Mouse (Mus musculus): ENCODE measurements around the gene Bag5. TPM values are rescaled to one million over a fixed set of nuclear protein-coding genes. Genes with fewer than 3 reads are reported as not detected.

Gene Bag5
- polyA plus RNA-seq, 3 experiments from 2014 or later: 22.0 to 40.1 (median 36.7) TPM

- peak; percentile 70 for ATAC-seq
Measured at GRCm38 (mm10) chr12:111696239-111696638, 16.8 kb downstream of the Bag5 start.

GRCm38 (mm10) chr12:111694880-111695804, 17.9 kb downstream of the Bag5 start:
- no peak for ATAC-seq

DNA sequence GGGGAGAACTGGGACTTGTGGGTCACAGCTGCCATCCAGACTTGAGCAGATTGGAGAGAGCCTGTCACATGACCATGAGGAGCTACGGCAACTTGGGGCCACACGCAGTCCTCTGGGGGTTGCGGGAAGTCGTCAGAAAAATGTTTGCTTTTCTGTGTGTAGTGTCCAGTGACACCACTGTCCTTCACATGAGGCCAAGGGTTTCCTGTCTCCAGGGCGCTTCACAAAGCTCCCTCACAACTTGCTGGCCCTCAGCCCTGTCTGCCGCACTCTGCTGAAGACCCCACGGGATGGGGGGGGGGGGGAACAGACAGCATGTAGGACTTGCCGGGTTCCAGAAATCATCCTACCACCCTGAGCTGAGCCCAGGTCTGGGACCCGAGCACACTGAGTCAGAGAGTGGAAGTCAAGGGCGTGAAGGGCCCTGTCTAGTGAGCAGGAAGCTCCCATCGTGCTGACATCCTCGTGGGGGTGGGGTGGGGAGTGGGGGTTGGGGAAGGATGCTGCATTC, 18.7 kb downstream of the Bag5 start:
- peak; percentile 47 for ATAC-seq

DNA sequence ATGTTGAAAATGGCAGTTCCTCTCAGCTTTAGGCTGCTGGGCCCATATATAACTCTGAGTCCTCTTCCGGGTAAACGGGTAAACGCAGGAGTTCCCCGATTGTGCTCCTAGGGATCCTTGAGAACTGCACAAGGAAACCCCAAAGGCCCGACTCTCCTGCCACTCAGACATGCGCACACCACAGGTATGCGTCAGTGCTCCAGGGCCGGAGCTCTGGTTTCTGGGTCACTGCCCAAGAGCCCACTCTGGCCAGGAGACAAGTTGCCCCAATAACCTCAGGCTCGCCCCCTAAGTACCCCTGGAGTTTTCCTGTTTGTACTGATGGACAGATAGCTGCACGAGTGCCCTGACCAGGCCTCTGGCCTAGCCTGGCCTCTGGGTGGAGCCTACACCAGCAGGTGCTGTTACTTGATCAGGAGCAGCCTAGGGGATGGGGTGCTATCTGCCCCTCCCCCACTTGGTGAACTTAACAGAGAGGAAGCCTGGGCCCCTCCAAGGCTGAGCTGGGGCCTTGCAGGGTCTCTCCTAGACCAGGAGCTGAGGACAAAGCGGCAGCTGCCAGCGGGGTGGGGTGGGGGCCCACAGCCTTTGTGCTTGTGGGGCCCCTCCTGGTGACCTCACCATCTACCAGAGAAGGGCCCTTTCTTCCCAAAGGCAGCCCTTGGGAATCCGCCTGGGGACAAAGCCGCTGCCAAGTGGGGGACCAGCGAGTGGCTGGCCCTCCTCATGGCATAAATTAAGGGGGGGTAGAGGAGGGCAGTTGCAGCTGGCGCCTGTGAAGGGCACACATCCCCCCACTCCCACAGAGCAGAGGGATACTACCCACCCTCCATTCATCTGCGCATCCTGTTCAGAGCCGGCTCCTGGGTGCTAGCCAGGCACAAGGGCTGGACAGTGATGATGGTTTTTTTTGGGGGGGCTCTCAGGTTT, 19.5 kb downstream of the Bag5 start:
- no peak for ATAC-seq

DNA sequence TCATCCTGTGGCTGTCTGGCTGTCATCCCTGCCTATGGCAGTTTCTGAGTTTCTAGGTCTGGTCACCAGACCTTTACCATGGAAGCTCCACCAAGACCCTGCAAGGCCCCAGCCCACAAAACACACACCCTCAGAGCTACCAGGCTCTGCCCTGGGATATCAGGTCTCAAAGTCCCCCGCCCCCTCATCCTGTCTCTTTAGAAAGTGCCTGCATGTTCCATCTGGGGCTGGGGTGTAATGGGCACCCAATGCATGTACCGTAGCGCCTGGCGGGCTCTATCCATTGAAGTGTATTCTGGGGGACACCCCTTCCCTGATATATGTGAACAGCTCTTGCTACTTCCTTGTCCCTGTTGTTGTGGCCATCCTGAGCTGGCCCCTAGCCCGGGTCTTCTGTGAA, 20.2 kb downstream of the Bag5 start:
- no peak for ATAC-seq

- ATAC-seq: peak; percentile 92
Measured at GRCm38 (mm10) chr12:111691346-111691872, 21.6 kb downstream of the Bag5 start.

GRCm38 (mm10) chr12:111689426-111689825, 23.6 kb downstream of the Bag5 start:
- ATAC-seq: no peak

- no peak for ATAC-seq
Measured at GRCm38 (mm10) chr12:111688069-111688428, 25.0 kb downstream of the Bag5 start.

GRCm38 (mm10) chr12:111687350-111688068, 25.5 kb downstream of the Bag5 start:
- no peak for ATAC-seq

DNA sequence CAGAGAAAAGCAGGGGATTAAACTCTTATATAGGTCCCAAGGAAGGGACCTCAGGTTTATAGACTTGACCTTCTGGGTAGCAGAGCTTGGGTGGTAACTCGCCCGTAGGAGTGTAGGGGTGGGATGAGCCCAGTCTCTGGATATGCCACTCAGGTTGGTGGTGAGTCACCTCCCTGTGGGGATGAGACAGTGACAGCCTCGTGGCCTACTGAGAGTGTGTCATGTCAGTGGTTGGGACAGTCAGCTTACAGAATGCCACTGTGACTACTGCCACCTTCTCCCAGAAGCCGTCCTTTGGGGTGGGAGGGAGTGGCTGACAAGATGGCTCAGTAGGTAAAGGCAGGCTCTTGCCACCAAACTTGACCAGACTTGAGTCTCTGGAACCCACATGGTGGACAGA, 26.7 kb downstream of the Bag5 start:
- ATAC-seq: no peak

DNA sequence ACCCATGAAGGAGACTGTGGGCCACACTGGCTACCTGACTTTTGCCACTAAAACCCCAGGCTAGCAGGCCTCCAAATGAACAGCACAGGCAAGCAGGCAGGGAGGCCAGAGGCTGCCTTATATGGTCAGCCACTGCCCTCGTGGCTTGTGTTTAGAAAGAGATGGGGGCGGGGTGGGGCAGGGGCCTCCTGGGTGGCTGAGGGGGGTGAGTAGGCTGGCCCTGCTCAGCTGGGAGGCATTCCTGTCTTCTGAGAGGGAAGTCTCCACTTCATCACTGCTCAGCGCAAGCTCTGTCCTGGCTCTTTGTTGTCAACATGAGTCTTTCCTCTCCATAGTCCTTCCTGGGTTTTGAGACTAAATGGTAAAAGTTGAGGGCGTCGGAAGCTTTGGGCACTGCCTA, 30.3 kb downstream of the Bag5 start:
- ATAC-seq: no peak

GRCm38 (mm10) chr12:111682003-111682402, 31.1 kb downstream of the Bag5 start:
- no peak for ATAC-seq

- ATAC-seq: no peak
Measured at GRCm38 (mm10) chr12:111681305-111681704, 31.8 kb downstream of the Bag5 start.

DNA sequence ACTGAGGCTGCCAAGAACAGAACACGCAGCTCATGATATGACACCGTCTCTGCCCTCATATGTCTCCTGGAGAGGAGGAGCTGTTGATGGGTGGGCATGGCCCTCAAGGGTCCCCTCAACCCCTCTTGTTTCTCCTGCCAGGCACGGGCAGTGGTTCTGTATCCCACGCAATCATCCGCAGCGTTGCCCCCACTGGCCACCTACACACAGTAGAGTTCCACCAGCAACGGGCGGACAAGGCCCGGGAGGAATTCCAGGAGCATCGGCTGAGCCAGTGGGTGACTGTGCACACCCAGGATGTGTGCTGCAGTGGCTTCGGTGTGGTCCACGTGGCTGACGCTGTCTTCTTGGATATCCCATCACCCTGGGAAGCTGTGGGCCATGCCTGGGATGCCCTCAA, 32.4 kb downstream of the Bag5 start:
- no peak for ATAC-seq

DNA sequence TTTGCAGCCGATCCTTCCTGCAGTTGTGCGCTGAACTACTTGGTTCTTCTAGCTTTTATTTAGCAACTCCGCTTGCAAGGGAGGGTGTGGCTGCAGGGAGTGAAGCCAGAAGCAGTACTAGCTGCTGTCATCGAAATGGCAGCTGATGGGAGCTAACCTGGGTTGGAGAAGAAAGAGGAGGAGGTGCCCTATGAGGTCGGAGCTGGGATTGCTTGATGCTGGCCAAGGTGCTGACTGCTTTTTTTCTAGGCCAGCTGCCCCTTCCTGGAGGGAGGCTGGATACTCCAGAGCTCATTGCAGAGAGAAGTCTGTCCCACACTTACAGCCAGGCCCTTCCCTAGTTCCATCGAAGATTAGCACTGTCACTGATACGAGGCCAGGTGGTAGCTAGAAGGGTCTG, 34.1 kb downstream of the Bag5 start:
- ATAC-seq: no peak

- no peak for ATAC-seq
Measured at GRCm38 (mm10) chr12:111678670-111678933, 34.5 kb downstream of the Bag5 start.

DNA sequence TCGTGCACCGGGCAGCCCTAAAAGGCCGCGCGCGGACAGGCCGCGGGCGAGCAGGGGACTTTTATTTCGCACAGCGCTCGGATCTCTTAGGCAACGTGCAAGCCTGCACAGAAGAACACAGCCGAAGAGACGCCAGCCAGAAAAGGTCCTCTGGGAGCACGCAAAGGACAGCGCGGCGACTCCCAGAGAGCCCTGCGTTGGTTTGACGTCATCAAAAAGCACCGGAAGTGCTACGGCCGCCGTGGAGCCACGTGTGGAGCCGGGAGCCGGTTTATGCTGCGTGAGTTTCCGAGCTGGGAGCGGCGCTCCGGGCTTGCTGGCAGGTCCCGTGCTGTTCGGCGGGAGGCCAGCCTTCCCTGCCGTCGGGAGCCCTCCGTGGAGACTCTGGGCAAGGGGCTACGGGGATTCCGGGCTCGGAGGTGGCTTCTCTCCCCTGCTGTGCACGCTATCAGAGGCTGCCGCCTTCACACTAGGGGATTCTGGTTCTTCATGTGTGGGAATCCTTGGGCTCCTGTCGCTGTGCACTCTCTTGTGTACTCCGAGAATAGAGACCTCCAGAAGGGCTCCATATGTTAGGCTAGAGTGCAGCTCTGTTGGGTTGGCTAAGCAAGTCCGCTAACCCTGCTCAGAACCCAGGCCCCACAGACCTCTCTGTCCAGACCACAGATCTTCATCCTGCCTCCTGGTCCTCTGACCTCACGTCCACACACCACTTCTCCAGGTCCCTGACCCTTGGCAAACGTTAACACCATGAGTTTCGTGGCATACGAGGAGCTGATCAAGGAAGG, 35.0 kb downstream of the Bag5 start, which contains the start of gene Trmt61a:
Gene Trmt61a, plus strand, starts transcription at position 224 of the 788 bp plus-strand sequence.
- ATAC-seq: peak; percentile 95

DNA sequence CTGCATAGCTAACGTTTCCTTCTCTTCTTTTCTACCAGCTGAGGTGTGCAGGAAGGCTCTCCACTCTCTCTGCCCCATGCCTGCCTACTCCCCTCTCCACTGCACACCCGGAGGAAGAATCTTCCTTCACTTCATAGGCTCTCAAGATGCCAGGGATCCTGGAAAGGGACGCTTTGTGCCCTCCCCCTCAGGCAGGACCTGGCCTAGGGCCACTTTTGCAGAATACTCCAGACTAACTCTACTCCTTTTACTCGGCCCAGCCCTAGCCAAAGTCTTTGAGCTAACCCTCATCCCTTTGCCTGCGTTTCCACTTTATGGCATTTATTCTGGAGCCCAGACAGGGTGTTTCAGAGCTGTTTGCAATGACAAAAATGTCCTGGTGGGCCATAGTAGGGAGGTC, 35.6 kb downstream of the Bag5 start:
- ATAC-seq: peak; percentile 30

DNA sequence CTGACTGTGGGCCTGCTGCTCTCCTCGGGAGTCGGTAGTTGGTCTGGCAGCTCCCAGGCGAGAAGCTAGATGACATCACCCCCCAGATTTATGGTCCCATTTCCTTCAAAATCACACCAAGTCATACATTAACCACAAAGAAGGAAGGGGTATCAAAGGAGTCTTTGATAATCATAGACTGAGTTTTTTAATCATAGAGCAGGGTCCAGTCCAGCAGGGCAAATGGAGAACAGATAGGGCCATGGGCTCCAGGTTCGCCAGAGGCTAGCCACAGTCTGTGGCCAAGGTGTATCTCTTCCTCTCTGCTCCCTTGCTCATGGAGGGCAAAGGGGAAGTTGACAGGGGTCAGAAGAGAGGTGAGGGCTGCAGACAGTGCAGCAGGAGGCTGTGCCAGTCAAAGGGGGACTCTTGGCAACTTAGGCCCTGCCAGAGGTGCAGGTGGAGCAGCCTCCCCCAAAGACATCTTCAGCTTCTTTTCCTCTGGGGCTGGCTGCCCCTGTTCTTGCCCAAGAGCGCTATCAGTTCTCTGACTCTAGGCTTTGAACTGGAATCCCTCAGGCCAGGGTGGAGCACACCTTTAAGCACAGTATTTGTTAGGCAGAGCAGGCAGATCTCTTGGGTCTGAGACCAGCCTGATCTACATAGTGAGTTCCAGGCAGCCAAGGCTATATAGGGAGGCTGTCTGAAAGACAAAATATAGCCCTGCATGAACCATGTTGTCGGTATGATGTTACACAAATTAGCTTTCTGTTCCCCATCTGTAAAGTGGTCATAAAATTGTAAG, 37.1 kb downstream of the Bag5 start:
- no peak for ATAC-seq

DNA sequence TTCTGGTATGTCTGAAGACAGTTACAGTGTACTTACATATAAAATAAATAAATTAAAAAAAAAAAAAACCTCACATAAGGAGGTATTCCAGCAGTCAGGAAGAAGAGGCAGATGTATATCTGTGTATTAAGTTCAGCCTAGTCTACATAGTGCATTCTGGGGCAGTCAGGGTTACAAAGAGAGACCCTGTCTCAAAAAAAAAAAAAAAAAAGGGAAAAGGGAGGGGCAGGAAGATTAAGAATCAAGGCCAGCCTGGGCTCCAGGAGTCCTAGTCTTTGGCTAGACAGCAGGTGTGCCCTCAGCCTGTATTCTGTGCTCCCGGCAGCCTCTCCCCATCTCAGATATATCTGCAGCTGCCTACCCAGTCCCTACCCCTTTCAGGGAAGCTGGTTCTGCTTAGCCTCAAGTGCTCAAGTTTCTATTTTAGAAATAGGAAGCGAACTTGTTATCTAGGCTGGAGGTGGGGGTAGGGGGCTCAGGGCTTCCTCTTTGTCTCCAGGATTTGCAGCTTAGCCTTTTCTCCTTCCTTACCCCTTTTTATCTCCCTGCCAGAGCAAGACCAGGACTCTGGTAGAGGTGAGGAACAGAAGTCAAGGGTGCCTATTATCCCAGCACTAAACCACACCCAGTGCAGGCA, 38.1 kb downstream of the Bag5 start:
- no peak for ATAC-seq
